Mouse (Mus musculus) spleen, postnatal 0 days (tissue): ENCODE measurements around the gene Ech1. TPM values are rescaled to one million over a fixed set of nuclear protein-coding genes. Genes with fewer than 3 reads are reported as not detected.

Experiments used
- polyA plus RNA-seq: library from polyadenylated mRNA; unstranded; fragments of >200 nt; fragmentation: Nextera tagmentation; extraction: Ambion mirVana; gene quantifications from 2 replicates; pipeline ENCODE4 v1.2.1, GENCODE M21; 2015

The Ech1 gene
- polyA plus RNA-seq: 119 and 141 TPM in 2 replicates

GRCm38 (mm10) chr7:28824941-28825685 lies at the start of gene Ech1:
TSS of gene Ech1 (plus strand) at chr7:28825217.

DNA sequence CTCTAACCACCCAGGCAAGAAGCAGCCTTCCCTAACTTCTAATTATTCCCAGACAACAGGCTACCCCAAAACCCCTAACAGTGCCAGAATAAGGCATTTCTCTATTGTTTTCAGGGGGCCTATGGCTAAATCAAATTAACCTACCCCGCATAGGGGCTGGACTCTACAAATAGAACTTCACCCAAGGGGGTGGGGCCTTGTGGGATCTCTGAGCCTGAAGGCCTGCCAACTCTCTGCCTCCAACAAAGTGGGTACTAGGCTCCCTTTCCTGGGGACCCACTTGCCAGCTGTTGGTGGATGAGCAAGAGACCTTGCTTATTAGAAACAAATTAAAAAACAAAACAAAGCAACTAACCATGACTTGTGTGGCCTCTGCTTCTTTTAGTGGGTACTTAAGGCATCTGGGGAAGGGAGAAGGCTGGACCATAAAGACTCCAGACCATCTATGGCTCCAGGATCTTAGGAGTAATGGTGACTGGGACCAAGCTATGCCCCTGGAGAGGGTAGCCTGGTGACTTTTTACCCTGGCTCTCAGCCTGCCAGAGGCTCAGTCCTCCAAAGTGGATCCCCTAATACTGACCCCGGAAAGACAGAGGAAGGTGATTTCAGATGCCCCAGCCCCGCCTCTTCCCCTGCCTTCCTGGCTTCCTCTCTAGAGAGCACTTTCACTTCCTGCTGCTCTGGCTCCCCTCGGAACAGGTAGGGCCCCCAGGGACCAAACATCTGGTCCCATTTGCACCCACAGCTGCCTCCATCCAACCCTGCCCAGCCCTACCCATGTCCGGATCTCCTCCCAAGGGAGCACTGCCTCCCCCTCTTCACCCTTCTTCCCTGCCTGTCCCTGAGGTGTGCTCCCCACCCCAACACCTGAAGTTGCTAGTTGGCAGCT lies 36.5 kb upstream of the Ech1 start, which contains the start of gene Rinl:
Gene Rinl, plus strand, starts transcription at position 663 of the 889 bp plus-strand sequence.

GRCm38 (mm10) chr7:28808221-28808941 lies 16.6 kb upstream of the Ech1 start, which contains the start of gene Hnrnpl:
TSS of gene Hnrnpl (plus strand) at chr7:28808541.

GRCm38 (mm10) chr7:28833723-28834347 lies 8.8 kb downstream of the Ech1 start, which contains the start of gene Lgals4:
TSS of gene Lgals4 (plus strand) at chr7:28833854.

DNA sequence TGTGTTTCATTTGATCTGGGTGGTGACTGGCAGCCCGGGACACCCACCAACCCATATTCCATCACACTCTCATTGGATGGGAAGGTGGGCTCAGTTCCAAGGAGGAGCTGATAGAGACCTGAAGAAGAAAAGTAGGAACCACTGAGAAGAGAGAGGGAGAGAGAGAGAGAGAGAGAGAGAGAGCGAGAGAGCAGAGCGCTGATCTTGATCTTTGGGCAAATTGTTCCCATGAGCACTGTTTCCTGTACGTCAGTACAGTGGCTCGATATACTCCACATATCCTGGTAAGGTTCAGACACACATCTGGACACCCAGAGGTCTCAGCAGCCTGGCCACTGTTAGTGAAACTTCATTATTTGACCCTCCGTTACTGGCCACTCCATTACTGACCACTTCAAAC lies 38.5 kb downstream of the Ech1 start, which contains the start of gene Lgals7:
Gene Lgals7, plus strand, starts transcription at position 314 of the 400 bp plus-strand sequence.

GRCm38 (mm10) chr7:28881199-28881598 lies 56.2 kb downstream of the Ech1 start, which contains the start of gene Capn12:
TSS of gene Capn12 (plus strand) at chr7:28881422.

Other genes starting within 250 kb of the Ech1 start
- gene Samd4b, start 227.1 kb upstream of the Ech1 start, polyA plus RNA-seq: 6.6 and 8.0 TPM in 2 replicates
- 8.8 and 9.8 TPM in 2 replicates for gene Pak4, start 227.0 kb upstream of the Ech1 start, polyA plus RNA-seq
- not detected in 2 replicates for gene Acp7, start 193.9 kb upstream of the Ech1 start, polyA plus RNA-seq
- gene Fbxo27, start 132.4 kb upstream of the Ech1 start, polyA plus RNA-seq: 0.30 and 1.4 TPM in 2 replicates
- gene Fbxo17, start 108.4 kb upstream of the Ech1 start, polyA plus RNA-seq: 3.4 and 4.0 TPM in 2 replicates
- 95.7 and 96.0 TPM in 2 replicates for gene Mrps12, start 83.4 kb upstream of the Ech1 start, polyA plus RNA-seq
- gene Sars2, start 83.2 kb upstream of the Ech1 start, polyA plus RNA-seq: 12.4 and 13.7 TPM in 2 replicates
- gene Ccer2, start 69.0 kb upstream of the Ech1 start, polyA plus RNA-seq: not detected in 2 replicates
- gene Sirt2, start 58.5 kb upstream of the Ech1 start, polyA plus RNA-seq: 32.7 and 34.8 TPM in 2 replicates
- 29.1 and 31.6 TPM in 2 replicates for gene Nfkbib, start 57.7 kb upstream of the Ech1 start, polyA plus RNA-seq
- gene Rinl, start 36.2 kb upstream of the Ech1 start, polyA plus RNA-seq: 21.2 and 30.9 TPM in 2 replicates
- 185 and 205 TPM in 2 replicates for gene Hnrnpl, start 16.7 kb upstream of the Ech1 start, polyA plus RNA-seq
- gene Lgals4, start 8.6 kb downstream of the Ech1 start, polyA plus RNA-seq: 9.9 and 12.8 TPM in 2 replicates
- gene Lgals7, start 38.6 kb downstream of the Ech1 start, polyA plus RNA-seq: 4.4 and 4.8 TPM in 2 replicates
- 0.26 and 0.55 TPM in 2 replicates for gene Capn12, start 56.2 kb downstream of the Ech1 start, polyA plus RNA-seq
- 114 and 117 TPM in 2 replicates for gene Actn4, start 137.1 kb downstream of the Ech1 start, polyA plus RNA-seq
- gene Eif3k, start 156.6 kb downstream of the Ech1 start, polyA plus RNA-seq: 346 and 382 TPM in 2 replicates
- 50.9 and 57.2 TPM in 2 replicates for gene Map4k1, start 156.8 kb downstream of the Ech1 start, polyA plus RNA-seq